Mouse (Mus musculus): ENCODE measurements around the gene Tmem150c.

- no peak for TF ChIP-seq CTCF (conservative IDR thresholded peaks at IDR 0.05; ENCODE audit: low read length)
- no peak for TF ChIP-seq NANOG (IDR thresholded peaks at IDR 0.05; ENCODE audit: borderline replicate concordance, low read length)
Measured at GRCm38 (mm10) chr5:100037965-100038713, 121.5 kb downstream of the Tmem150c start.
